In genomic region chr9:57708068-57708719, GRCm38 (mm10) we compare ENCODE assay signal across 8 mouse cellular contexts. TPM values are rescaled to one million over a fixed set of nuclear protein-coding genes. Genes with fewer than 3 reads are reported as not detected.
DNase-seq lines count a peak whose midpoint lies in the region; ATAC-seq and TF ChIP-seq lines count a peak whose summit lies in the region.

Gene Edc3 (plus strand): TSS chr9:57708540.

- no peaks in the 10 kb centered on the region for H3K27me3 ChIP-seq in hindbrain, embryonic 16.5 days (replicated peaks; ENCODE audit: control insufficient read depth, insufficient read depth, low read length)

- H3K9ac ChIP-seq in hindbrain, embryonic 16.5 days (ENCODE audit: low read depth, low read length), result peak within 1 kb of the TSS; percentile 95

- intact Hi-C loops in gastrocnemius, adult 2 months (cut with DNase I), result no loop called here

- no peak for TF ChIP-seq CTCF in gastrocnemius, adult 2 months (IDR thresholded peaks at IDR 0.05)

- under 1% methylated on average over 23 of the region's 23 CpGs for WGBS in hindbrain, embryonic 16.5 days

- H3K27ac ChIP-seq in gastrocnemius, adult 2 months, result peak within 1 kb of the TSS; percentile 99
- H3K27ac ChIP-seq in hindbrain, embryonic 16.5 days (ENCODE audit: low read depth, low read length), result peak within 1 kb of the TSS; percentile 79

- ATAC-seq in common myeloid progenitor, adult 5-6 weeks (replicated peaks; ENCODE audit: low read depth, poor library complexity, severe bottlenecking), result peak; percentile 95
- peak; percentile 93 for ATAC-seq in hindbrain, embryonic 16.5 days

- H3K4me3 ChIP-seq in gastrocnemius, adult 2 months, result peak within 1 kb of the TSS; percentile 92
- peak within 1 kb of the TSS; percentile 91 for H3K4me3 ChIP-seq in hindbrain, embryonic 16.5 days (ENCODE audit: low read length)

- peak; percentile 91 for DNase-seq in ZHBTc4 (ENCODE audit: low read depth, low spot score)
- peak; percentile 92 for DNase-seq in gastrocnemius, adult 2 months
- DNase-seq in left cerebral cortex, adult 11 months (ENCODE audit: low spot score), result peak; percentile 56
- peak; percentile 95 for DNase-seq in lung, postnatal 36 days
- peak; percentile 89 for DNase-seq in retina, embryonic 14.5 days (ENCODE audit: low spot score)
- DNase-seq in thymus, postnatal 4 days, result peak; percentile 97

- peaks cover 14% of the 10 kb centered on the region for H3K4me1 ChIP-seq in hindbrain, embryonic 16.5 days (ENCODE audit: control insufficient read depth, insufficient read depth, low read depth, low read length)

- H3K36me3 ChIP-seq in hindbrain, embryonic 16.5 days (ENCODE audit: control insufficient read depth, insufficient read depth, low read length), result no peaks in the 10 kb centered on the region

- H3K4me2 ChIP-seq in hindbrain, embryonic 16.5 days (ENCODE audit: low read length), result peak within 1 kb of the TSS; percentile 90

- H3K9me3 ChIP-seq in hindbrain, embryonic 16.5 days (ENCODE audit: control insufficient read depth, low read length), result no peaks in the 10 kb centered on the region; the same call in 1 of the 2 replicates

RNA-seq across cellular contexts. Expression of gene Edc3, which starts in this region (rescaled TPM):
- total RNA-seq in common myeloid progenitor, adult 5-6 weeks (2017), result 7.2 and 9.8 TPM in 2 replicates
- 1 to 10 TPM; 5.9 to 6.6 TPM for total RNA-seq in gastrocnemius, adult 2 months (2021)
- polyA plus RNA-seq in hindbrain, embryonic 16.5 days (2015; fragmentation: Nextera tagmentation; extraction: Ambion mirVana), result 29.7 and 31.9 TPM in 2 replicates

Comparison
In these comparisons a context has a peak if more than half of its experiments do, and no peak if none do; other contexts are left out.
1. Peak in every context shown above with its lines: DNase-seq, ATAC-seq, H3K4me3 ChIP-seq and H3K27ac ChIP-seq.